Mouse (Mus musculus) stomach, postnatal 0 days (tissue): ENCODE measurements at regions not wholly inside any gene's neighbourhood (a gene's known extent, or its start where the extent isn't known, plus 50 kb on each side); places are given as distances from the start of the nearest gene placed in this dataset.

Experiments
- ATAC-seq: fragments of 200-750 bp; cut with Nextera tagmentation; 2 replicates; pipeline ENCODE4 v1.8.0; 2017; ENCODE audit not compliant: low FRiP score, low TSS enrichment
- DNase-seq: peaks from one replicate; pipeline ENCODE4 v3.0.0-alpha.2; 2016; ENCODE audit warnings: low spot score
- H3K27ac ChIP-seq: fragments of 300-500 bp; sonication (generic); replicated peaks from 2 replicates; pipeline ENCODE4 v1.5.1; 2014; ENCODE audit warnings: mild to moderate bottlenecking, control low read depth
- H3K27me3 ChIP-seq: fragments of 300-500 bp; sonication (generic); 2 replicates; pipeline ENCODE4 v1.6.1; 2014; ENCODE audit warnings: low read length; ENCODE audit not compliant: control insufficient read depth, insufficient read depth
- H3K36me3 ChIP-seq: fragments of 300-500 bp; sonication (generic); 2 replicates; pipeline ENCODE4 v1.6.1; 2014; ENCODE audit warnings: low read length, mixed read lengths; ENCODE audit not compliant: control insufficient read depth, insufficient read depth
- H3K4me1 ChIP-seq: fragments of 300-500 bp; sonication (generic); replicated peaks from 2 replicates; pipeline ENCODE4 v1.6.1; 2014; ENCODE audit warnings: antibody characterized with exemption; ENCODE audit not compliant: control insufficient read depth, insufficient read depth
- H3K4me2 ChIP-seq: fragments of 300-500 bp; sonication (generic); replicated peaks from 2 replicates; pipeline ENCODE4 v1.6.1; 2014; ENCODE audit warnings: low read depth, mild to moderate bottlenecking, control low read depth, moderate library complexity
- H3K4me3 ChIP-seq: fragments of 300-500 bp; sonication (generic); 2 replicates; pipeline ENCODE4 v1.5.1; 2014; ENCODE audit warnings: low read depth, low read length, control low read depth
- H3K9ac ChIP-seq: fragments of 300-500 bp; sonication (generic); 2 replicates; pipeline ENCODE4 v1.6.1; 2014; ENCODE audit warnings: mild to moderate bottlenecking, low read length, control low read depth, mixed read lengths
- H3K9me3 ChIP-seq: fragments of 300-500 bp; sonication (generic); 2 replicates; pipeline ENCODE4 v1.6.1; 2016; ENCODE audit warnings: low read length; ENCODE audit not compliant: control insufficient read depth
- CTCF ChIP-seq: IDR thresholded peaks from 2 replicates; pipeline ENCODE4 v1.5.1; 2016; ENCODE audit warnings: antibody characterized with exemption, low read depth, mild to moderate bottlenecking, moderate library complexity
- EP300 ChIP-seq: optimal IDR thresholded peaks from 2 replicates; pipeline ENCODE3; 2016; ENCODE audit warnings: antibody characterized with exemption
- whole genome bisulfite sequencing: fragments of 180-500 bp; shearing (Covaris S2); extraction: QIAGEN DNeasy Blood & Tissue Kit; methylation state at CpG from one replicate; pipeline ENCODE4 v1.1.7; 2014; 5-methylcytosine and 5-hydroxymethylcytosine counted together

DNA sequence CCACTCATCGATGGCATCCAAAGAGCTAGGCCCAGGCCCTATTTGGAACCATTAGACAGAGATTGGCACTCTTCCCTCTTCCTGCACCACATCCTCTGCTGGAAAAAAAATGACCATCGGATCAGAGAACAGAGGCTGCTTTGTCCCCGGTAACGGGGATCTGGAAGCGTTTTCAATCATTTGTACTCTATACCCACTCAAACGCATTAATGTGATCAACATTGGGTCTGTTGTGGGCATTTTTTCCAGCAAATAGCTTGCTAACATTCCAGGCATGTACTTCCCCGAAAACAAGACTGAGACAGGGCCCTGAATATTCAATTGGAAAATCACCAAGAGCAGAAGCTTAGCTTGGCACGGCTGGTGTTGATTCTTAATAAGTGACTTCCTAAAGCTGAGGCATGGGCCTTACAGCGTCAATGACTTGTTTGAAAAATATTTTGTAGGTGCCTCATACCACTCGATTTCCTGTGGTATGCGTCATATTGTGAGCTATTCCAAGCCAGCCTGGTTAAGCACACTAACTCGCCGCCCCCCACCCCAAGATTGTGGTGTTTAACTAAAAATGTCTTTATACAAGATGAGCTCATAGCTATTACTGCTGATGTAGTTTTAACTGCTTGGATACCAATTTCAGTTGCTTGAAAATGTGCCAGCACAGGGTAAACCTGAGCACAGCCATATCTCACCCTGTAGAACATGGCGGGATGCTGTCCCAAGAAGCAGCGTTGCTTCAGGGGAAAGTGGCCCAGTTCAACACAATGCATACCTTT lies 308.0 kb downstream of the Spry2 start:
- no peaks in the 10 kb centered on the region for H3K9me3 ChIP-seq
- no peaks in the 10 kb centered on the region for H3K4me1 ChIP-seq
- ATAC-seq = no peak
- H3K27ac ChIP-seq = no peak overlapping the region
- no peak overlapping the region for H3K4me3 ChIP-seq
- H3K9ac ChIP-seq = no peak overlapping the region
- H3K36me3 ChIP-seq = no peaks in the 10 kb centered on the region
- TF ChIP-seq EP300 (no peak), CTCF (no peak)
- H3K27me3 ChIP-seq = no peaks in the 10 kb centered on the region
- H3K4me2 ChIP-seq = no peak overlapping the region
- WGBS = 81% methylated on average over 15 of the region's 15 CpGs
- DNase-seq = no peak

DNA sequence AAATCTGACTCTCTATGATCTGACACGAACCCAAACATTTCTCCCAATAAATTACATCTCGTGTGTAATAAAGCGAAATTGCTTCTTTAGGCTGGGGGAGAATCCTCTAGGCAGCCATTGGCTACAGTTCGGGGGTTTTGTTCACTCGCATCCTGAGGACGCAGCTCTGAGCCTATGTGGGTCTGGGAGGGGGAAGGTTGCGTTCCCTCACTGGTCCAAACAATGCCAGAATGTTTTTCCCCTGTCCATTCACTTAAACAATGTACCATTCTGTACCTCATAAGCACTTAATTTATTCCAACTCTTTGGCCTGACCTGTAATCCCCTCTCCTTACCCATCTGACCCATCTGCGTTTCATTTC lies 308.6 kb downstream of the Spry2 start:
- no peaks in the 10 kb centered on the region for H3K27me3 ChIP-seq
- TF ChIP-seq EP300 (no peak), CTCF (no peak)
- no peaks in the 10 kb centered on the region for H3K4me1 ChIP-seq
- H3K36me3 ChIP-seq = no peaks in the 10 kb centered on the region
- no peak for ATAC-seq
- no peak overlapping the region for H3K4me2 ChIP-seq
- no peak for DNase-seq
- H3K9ac ChIP-seq = no peak overlapping the region
- H3K4me3 ChIP-seq = no peak overlapping the region
- 92% methylated on average over 8 of the region's 8 CpGs for WGBS
- no peaks in the 10 kb centered on the region for H3K9me3 ChIP-seq
- no peak overlapping the region for H3K27ac ChIP-seq

GRCm38 (mm10) chr14:105584632-105585031 lies 312.0 kb downstream of the Spry2 start:
- Histone ChIP-seq H3K4me2 (no peak overlapping the region), H3K9ac (no peak overlapping the region), H3K9me3 (no peaks in the 10 kb centered on the region), H3K4me1 (no peaks in the 10 kb centered on the region), H3K27ac (no peak overlapping the region), H3K27me3 (no peaks in the 10 kb centered on the region), H3K4me3 (no peak overlapping the region), H3K36me3 (no peaks in the 10 kb centered on the region)
- no peak for DNase-seq
- WGBS = 25% methylated on average over 3 of the region's 3 CpGs
- TF ChIP-seq EP300 (no peak), CTCF (no peak)
- no peak for ATAC-seq

DNA sequence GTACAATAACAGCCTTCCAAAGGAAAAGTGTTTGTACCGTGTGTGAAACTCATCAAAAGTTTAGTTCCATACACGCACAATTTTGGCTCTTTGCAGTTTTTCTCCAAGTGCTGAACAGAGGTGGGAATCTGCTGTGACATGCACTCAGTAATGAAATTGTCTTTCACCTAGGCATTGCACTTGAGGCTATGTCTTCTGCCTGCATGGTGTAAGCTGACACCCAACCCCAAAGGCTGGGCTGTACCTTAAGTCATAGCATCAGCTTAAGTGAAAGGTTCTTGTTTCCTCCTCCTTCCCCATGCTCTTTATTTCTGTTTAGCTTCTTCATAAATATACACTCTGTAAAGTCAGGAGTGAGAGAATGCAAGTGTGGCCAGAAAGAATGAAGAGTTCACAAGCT lies 313.1 kb downstream of the Spry2 start:
- ATAC-seq = no peak
- WGBS = 72% methylated on average over 2 of the region's 2 CpGs
- no peak overlapping the region for H3K27ac ChIP-seq
- DNase-seq = no peak
- no peak overlapping the region for H3K4me2 ChIP-seq
- no peaks in the 10 kb centered on the region for H3K9me3 ChIP-seq
- H3K4me3 ChIP-seq = no peak overlapping the region
- H3K9ac ChIP-seq = no peak overlapping the region
- no peaks in the 10 kb centered on the region for H3K4me1 ChIP-seq
- H3K27me3 ChIP-seq = no peaks in the 10 kb centered on the region
- H3K36me3 ChIP-seq = no peaks in the 10 kb centered on the region
- TF ChIP-seq CTCF = no peak

- TF ChIP-seq CTCF = no peak
- no peak for TF ChIP-seq EP300
- H3K4me1 ChIP-seq = no peaks in the 10 kb centered on the region
- WGBS = 49% methylated on average over 4 of the region's 4 CpGs
- no peak for ATAC-seq
- no peaks in the 10 kb centered on the region for H3K9me3 ChIP-seq
- H3K4me3 ChIP-seq = no peak overlapping the region
- H3K9ac ChIP-seq = no peak overlapping the region
- H3K36me3 ChIP-seq = no peaks in the 10 kb centered on the region
- no peak overlapping the region for H3K27ac ChIP-seq
- DNase-seq = no peak
- no peaks in the 10 kb centered on the region for H3K27me3 ChIP-seq
- no peak overlapping the region for H3K4me2 ChIP-seq
These were observed 317.9 kb downstream of the Ndfip2 start for GRCm38 (mm10) chr14:105576266-105576665.

- DNase-seq (no peak), ATAC-seq (no peak)
- TF ChIP-seq EP300 (no peak), CTCF (no peak)
- no peak overlapping the region for H3K27ac ChIP-seq
- no peaks in the 10 kb centered on the region for H3K9me3 ChIP-seq
- no peaks in the 10 kb centered on the region for H3K4me1 ChIP-seq
- no peak overlapping the region for H3K9ac ChIP-seq
- H3K36me3 ChIP-seq = no peaks in the 10 kb centered on the region
- no peak overlapping the region for H3K4me3 ChIP-seq
- 42% methylated on average over 18 of the region's 18 CpGs for WGBS
- no peak overlapping the region for H3K4me2 ChIP-seq
- no peaks in the 10 kb centered on the region for H3K27me3 ChIP-seq
These were observed 313.9 kb downstream of the Ndfip2 start for GRCm38 (mm10) chr14:105572036-105572891.
